In genomic region chr2:44393789-44394188, GRCm38 (mm10) we compare ENCODE assay signal across 35 mouse cellular contexts.
"Had no signal": no experiment of that assay in that cellular context is flagged by ENCODE, and none has a peak within 500 bp of the region (broad histone marks: within the 10 kb centered on the region; RNA-seq: fewer than 3 reads in every experiment).

No protein-coding gene starts in this region.

- H3K4me3 ChIP-seq: heart, adult 2 months; heart, embryonic 10.5 days; heart, embryonic 12.5 days; heart, embryonic 13.5 days; heart, embryonic 15.5 days; hindbrain, embryonic 10.5 days; hindbrain, embryonic 12.5 days; hindbrain, embryonic 13.5 days; hindbrain, embryonic 15.5 days; intestine, embryonic 15.5 days; kidney, embryonic 15.5 days; layer of hippocampus, adult 2 months had no signal

- H3K9ac ChIP-seq: heart, embryonic 12.5 days; heart, embryonic 13.5 days; heart, embryonic 15.5 days; hindbrain, embryonic 12.5 days; hindbrain, embryonic 13.5 days; hindbrain, embryonic 14.5 days; hindbrain, embryonic 15.5 days; intestine, embryonic 15.5 days; kidney, embryonic 15.5 days had no signal

- H3K27ac ChIP-seq: heart, adult 2 months; heart, embryonic 10.5 days; heart, embryonic 13.5 days; heart, embryonic 15.5 days; hindbrain, embryonic 10.5 days; hindbrain, embryonic 12.5 days; hindbrain, embryonic 13.5 days; hindbrain, embryonic 14.5 days; hindbrain, embryonic 15.5 days; hindbrain, postnatal 0 days; intestine, embryonic 15.5 days; kidney, embryonic 15.5 days; kidney, postnatal 0 days; layer of hippocampus, adult 2 months had no signal

- H3K4me2 ChIP-seq: heart, embryonic 11.5 days; heart, embryonic 12.5 days; heart, embryonic 13.5 days; heart, embryonic 15.5 days; hindbrain, embryonic 12.5 days; hindbrain, embryonic 13.5 days; hindbrain, embryonic 14.5 days; hindbrain, embryonic 15.5 days; intestine, embryonic 15.5 days; kidney, embryonic 15.5 days had no signal

- H3K4me1 ChIP-seq: heart, embryonic 10.5 days; heart, embryonic 12.5 days; heart, embryonic 13.5 days; heart, embryonic 15.5 days; intestine, embryonic 15.5 days; kidney, embryonic 15.5 days had no signal

- ATAC-seq: hindbrain, embryonic 16.5 days; hindbrain, postnatal 0 days; inflammation-experienced regulatory T-cells, adult 6 months; intestine, embryonic 15.5 days; intestine, embryonic 16.5 days; intestine, postnatal 0 days had no signal

- H3K36me3 ChIP-seq: heart, embryonic 10.5 days; heart, embryonic 12.5 days; heart, embryonic 13.5 days; heart, embryonic 15.5 days; hindbrain, embryonic 10.5 days; hindbrain, embryonic 12.5 days; hindbrain, embryonic 13.5 days; hindbrain, embryonic 15.5 days; intestine, embryonic 15.5 days; kidney, embryonic 15.5 days had no signal

- H3K9me3 ChIP-seq: heart, embryonic 10.5 days; heart, embryonic 12.5 days; heart, embryonic 13.5 days; heart, embryonic 15.5 days; hindbrain, embryonic 10.5 days; hindbrain, embryonic 12.5 days; hindbrain, embryonic 13.5 days; hindbrain, embryonic 15.5 days; intestine, embryonic 15.5 days; kidney, embryonic 15.5 days had no signal

- DNase-seq: heart, adult 2 months; heart, postnatal 10 days; heart, postnatal 14 days; heart, postnatal 36 days; heart, postnatal 4 days; kidney, adult 11 months; kidney, adult 18-20 months; kidney, adult 2 months; kidney, adult 8-10 months; kidney, adult 9 months; kidney, postnatal 10 days; kidney, postnatal 14 days; kidney, postnatal 25 days; kidney, postnatal 36 days; kidney, postnatal 4 days; layer of hippocampus, adult 9-11 months had no signal

- H3K27me3 ChIP-seq: heart, embryonic 12.5 days; heart, embryonic 13.5 days; heart, embryonic 15.5 days; hindbrain, embryonic 12.5 days; hindbrain, embryonic 13.5 days; hindbrain, embryonic 15.5 days; intestine, embryonic 15.5 days; kidney, embryonic 15.5 days had no signal
